Mouse (Mus musculus) hindbrain, postnatal 0 days (tissue): ENCODE measurements around the gene Gsk3a. TPM values are rescaled to one million over a fixed set of nuclear protein-coding genes. Genes with fewer than 3 reads are reported as not detected.
"Not testable (repeated sequence)": the region's sequence is repeated elsewhere in the genome, so short reads cannot be mapped to it uniquely, and the experiment has no call there.

Experiments
- ATAC-seq: fragments of 200-750 bp; cut with Nextera tagmentation; 2 replicates; pipeline ENCODE4 v1.8.0; 2017; ENCODE audit warnings: mild to moderate bottlenecking, moderate TSS enrichment, moderate library complexity
- DNase-seq: peaks from one replicate; pipeline ENCODE4 v3.0.0-alpha.2; 2015; ENCODE audit warnings: low spot score
- H3K27ac ChIP-seq: fragments of 300-500 bp; sonication (generic); 2 replicates; pipeline ENCODE4 v1.5.1; 2014; ENCODE audit warnings: mild to moderate bottlenecking
- H3K27me3 ChIP-seq: fragments of 300-500 bp; sonication (generic); 2 replicates; pipeline ENCODE4 v1.6.1; 2014; ENCODE audit warnings: low read length, mixed read lengths; ENCODE audit not compliant: insufficient read depth
- H3K36me3 ChIP-seq: fragments of 300-500 bp; sonication (generic); 2 replicates; pipeline ENCODE4 v1.6.1; 2014; ENCODE audit warnings: low read length, mixed read lengths; ENCODE audit not compliant: insufficient read depth
- H3K4me1 ChIP-seq: fragments of 300-500 bp; sonication (generic); 2 replicates; pipeline ENCODE4 v1.6.1; 2014; ENCODE audit warnings: antibody characterized with exemption, low read length, mixed read lengths; ENCODE audit not compliant: insufficient read depth
- H3K4me2 ChIP-seq: fragments of 300-500 bp; sonication (generic); 2 replicates; pipeline ENCODE4 v1.6.1; 2014; ENCODE audit warnings: low read depth, mild to moderate bottlenecking, low read length, moderate library complexity, mixed read lengths
- H3K4me3 ChIP-seq: fragments of 300-500 bp; sonication (generic); 2 replicates; pipeline ENCODE4 v1.5.1; 2014; ENCODE audit warnings: low read length
- H3K9ac ChIP-seq: fragments of 300-500 bp; sonication (generic); replicated peaks from 2 replicates; pipeline ENCODE4 v1.6.1; 2014; ENCODE audit warnings: mild to moderate bottlenecking, low read length, moderate library complexity, mixed read lengths
- H3K9me3 ChIP-seq: fragments of 300-500 bp; sonication (generic); 2 replicates; pipeline ENCODE4 v1.6.1; 2016; ENCODE audit warnings: low read length, mixed read lengths
- CTCF ChIP-seq: IDR thresholded peaks from 2 replicates; pipeline ENCODE4 v1.5.1; 2016; ENCODE audit warnings: antibody characterized with exemption, control low read depth, low read depth
- WGBS: fragments of 180-500 bp; shearing (Covaris S2); extraction: QIAGEN DNeasy Blood & Tissue Kit; methylation state at CpG from one replicate; pipeline ENCODE4 v1.1.7; 2014; 5-methylcytosine and 5-hydroxymethylcytosine counted together
- polyA plus RNA-seq: library from polyadenylated mRNA; unstranded; fragments of >200 nt; fragmentation: Nextera tagmentation; extraction: Ambion mirVana; gene quantifications from 2 replicates; pipeline ENCODE4 v1.2.1, GENCODE M21; 2015
- total RNA-seq: library from RNA; depleted of rRNA; stranded (reverse); fragments of >200 nt; gene quantifications from 2 replicates; pipeline ENCODE4 v1.2.3, GENCODE M21; 2014

Gsk3a gene
- total and polyA plus RNA-seq, 2 experiments from 2014 or later: 19.8 to 151 TPM

DNA sequence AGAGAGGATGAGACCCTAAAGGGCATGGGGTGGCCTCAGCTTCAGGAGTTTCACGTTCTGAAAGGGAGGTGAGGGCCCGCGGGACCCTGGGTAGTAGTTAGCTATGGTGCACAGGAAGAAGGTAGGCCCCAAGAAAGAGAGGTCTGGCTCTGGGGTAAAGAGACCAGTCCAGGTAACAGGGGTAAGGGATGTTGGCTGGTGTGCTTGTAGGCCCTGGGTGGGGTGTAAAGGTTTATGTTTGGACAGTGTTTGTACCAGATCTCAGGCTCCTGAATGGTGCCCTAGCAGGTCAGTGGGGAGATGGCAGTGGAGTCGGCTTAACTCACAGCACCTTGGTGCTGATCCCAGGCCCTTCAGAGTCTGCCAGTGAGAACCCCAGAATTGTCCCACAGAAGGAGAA, 31.4 kb upstream of the Gsk3a start:
- TF ChIP-seq CTCF: no peak
- Histone ChIP-seq H3K9me3 (no peaks in the 10 kb centered on the region), H3K4me3 (peak overlapping the region; percentile 78), H3K9ac (peak overlapping the region; percentile 81), H3K27me3 (no peaks in the 10 kb centered on the region), H3K4me2 (peak overlapping the region; percentile 91), H3K4me1 (peaks cover 14% of the 10 kb centered on the region), H3K27ac (peak overlapping the region; percentile 91; the same call in 1 of the 2 replicates), H3K36me3 (peaks cover 21% of the 10 kb centered on the region; the same call in 1 of the 2 replicates)
- DNase-seq (no peak), ATAC-seq (no peak)
- 36% methylated on average over 4 of the region's 4 CpGs for WGBS

DNA sequence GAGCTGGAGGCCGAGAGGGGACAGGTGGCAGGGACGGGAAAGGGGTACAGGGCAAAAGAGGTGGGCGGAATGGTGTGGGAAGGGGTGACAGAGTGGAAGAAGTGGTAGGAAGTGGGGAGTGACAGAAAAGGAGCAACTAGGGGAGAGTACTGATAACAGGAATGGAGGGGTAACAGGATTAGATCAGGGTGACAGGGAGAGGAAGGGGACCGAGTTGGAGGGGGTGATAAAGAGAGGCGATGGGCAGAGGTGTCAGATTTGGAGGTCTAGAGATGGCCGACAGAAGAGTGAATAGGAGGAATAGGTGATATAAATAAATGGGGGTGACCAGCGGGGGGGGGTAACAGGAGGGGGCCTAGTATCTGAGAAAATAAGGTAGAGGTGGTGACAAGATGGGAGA, 30.9 kb upstream of the Gsk3a start:
- no peak for DNase-seq
- peaks cover 21% of the 10 kb centered on the region; the same call in 1 of the 2 replicates for H3K36me3 ChIP-seq
- H3K4me2 ChIP-seq: peak overlapping the region; percentile 91
- H3K27ac ChIP-seq: peak overlapping the region; percentile 91
- no peaks in the 10 kb centered on the region for H3K9me3 ChIP-seq
- no peak for ATAC-seq
- peak overlapping the region; percentile 81 for H3K9ac ChIP-seq
- H3K4me3 ChIP-seq: peak overlapping the region; percentile 78
- TF ChIP-seq CTCF: no peak
- H3K4me1 ChIP-seq: peaks cover 14% of the 10 kb centered on the region
- WGBS: 6% methylated on average over 7 of the region's 7 CpGs
- H3K27me3 ChIP-seq: no peaks in the 10 kb centered on the region

DNA sequence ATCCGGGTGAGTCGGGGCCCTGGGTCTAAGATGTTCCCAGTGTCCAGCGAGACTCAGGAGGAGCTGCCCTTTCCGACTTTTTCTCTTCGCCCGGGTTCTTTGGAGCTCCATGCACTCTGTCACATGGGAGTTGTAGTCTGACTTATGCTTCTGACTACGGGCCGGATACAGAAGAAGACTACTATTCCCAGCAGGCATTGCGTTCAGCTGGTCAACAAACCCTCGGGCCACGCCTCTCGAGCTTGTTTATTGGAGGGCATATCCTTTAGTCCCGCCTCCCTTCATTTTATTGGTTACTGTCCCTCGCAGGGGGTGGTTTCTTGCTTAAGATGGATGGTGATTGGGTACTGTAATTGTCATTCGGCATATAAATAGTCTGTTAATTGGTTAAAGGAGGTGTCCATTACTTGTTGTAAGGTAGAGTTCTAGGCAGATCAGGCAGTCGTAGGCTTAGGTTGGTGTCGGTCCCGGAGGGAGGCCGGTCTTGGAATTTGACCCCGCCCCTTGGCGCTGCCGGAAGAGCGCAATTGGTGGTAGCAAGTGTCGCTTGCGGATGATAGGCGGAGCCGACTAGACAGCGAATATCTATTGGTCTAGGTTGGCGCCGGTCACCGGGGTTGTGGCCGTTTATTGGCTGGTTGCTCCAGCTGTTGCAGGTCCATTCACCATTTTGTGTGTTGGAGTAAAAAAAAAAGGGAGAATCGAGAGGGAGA, 30.3 kb upstream of the Gsk3a start:
- Histone ChIP-seq H3K27ac (peak overlapping the region; percentile 97), H3K9me3 (no peaks in the 10 kb centered on the region), H3K36me3 (peaks cover 18% of the 10 kb centered on the region; the same call in 1 of the 2 replicates), H3K4me3 (peak overlapping the region; percentile 78), H3K27me3 (no peaks in the 10 kb centered on the region), H3K4me2 (peak overlapping the region; percentile 91), H3K4me1 (peaks cover 14% of the 10 kb centered on the region), H3K9ac (peak overlapping the region; percentile 81)
- DNase-seq (peak; percentile 100), ATAC-seq (peak; percentile 97)
- TF ChIP-seq CTCF: no peak
- WGBS: under 1% methylated on average over 33 of the region's 33 CpGs

DNA sequence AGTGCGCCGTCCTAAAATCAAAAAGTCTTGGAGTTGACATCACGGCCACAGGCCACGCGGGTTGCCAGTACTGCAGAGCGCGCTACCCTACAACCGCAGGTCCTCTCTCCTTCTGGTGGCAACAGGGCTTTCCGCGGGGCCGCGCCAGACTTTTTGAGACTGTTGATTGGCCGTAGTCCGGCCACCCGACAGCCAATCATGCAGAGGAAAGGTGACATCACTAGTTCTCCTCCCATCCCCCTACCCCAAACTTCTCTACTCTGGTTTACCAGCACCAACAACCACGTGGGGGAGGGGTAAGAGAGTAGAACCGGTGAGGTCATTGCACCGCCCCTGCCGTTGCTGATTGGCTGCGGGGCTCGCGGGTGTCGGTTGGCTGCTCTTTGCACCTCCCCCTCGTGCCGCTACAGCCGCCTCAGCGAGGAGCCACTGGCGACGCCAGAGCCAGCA, 29.7 kb upstream of the Gsk3a start, which contains the start of gene Cic:
Cic (plus strand) TSS at position 404 of the 450 bp plus-strand sequence.
- peak; percentile 100 for DNase-seq
- Histone ChIP-seq H3K4me2 (peak within 1 kb of the TSS; percentile 91), H3K9me3 (no peaks in the 10 kb centered on the region), H3K9ac (peak within 1 kb of the TSS; percentile 81), H3K4me1 (peaks cover 14% of the 10 kb centered on the region), H3K27me3 (no peaks in the 10 kb centered on the region), H3K27ac (peak within 1 kb of the TSS; percentile 97), H3K36me3 (peaks cover 13% of the 10 kb centered on the region; the same call in 1 of the 2 replicates), H3K4me3 (peak within 1 kb of the TSS; percentile 78)
- peak; percentile 89 for ATAC-seq
- TF ChIP-seq CTCF: no peak; the same call in 1 of the 2 replicates
- WGBS: under 1% methylated on average over 29 of the region's 29 CpGs

DNA sequence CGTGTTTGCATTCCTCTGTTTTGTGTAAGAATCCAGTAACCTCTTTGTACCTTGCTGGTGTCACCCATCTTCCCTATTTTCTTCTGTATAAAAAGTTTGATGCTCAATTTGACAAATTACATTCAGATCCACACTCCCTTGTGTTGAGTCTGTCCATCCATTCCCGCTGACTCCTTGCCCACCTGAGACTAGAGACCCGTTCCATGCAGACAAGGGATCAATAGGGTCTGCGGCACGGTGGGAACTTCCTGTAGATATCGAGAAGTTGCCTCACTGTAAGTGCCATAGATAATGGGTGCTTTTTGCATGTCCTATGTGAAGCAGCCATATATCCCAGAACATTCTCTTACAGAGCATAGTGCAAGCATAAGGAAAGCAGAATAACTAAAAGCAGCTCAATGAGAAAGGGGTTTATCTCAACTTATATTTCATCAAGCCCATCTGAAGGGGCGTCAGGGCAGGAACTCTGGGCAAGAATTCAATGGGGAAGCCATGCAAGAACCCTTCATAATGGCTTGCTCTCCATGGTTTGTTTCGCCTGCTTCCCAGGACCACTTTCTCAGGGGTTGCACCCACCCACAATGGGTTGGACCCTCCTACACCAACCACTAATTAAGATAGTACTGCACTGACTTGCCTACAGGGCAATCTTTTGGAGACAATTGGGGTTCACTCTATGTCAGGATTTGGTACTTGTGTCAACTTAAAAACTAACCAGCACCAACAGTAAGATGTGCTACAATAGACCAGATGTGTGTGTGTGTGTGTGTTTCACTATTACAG, 28.7 kb upstream of the Gsk3a start:
- Histone ChIP-seq H3K36me3 (peaks cover 3% of the 10 kb centered on the region; the same call in 1 of the 2 replicates), H3K27ac (no peak overlapping the region), H3K9ac (no peak overlapping the region), H3K9me3 (no peaks in the 10 kb centered on the region), H3K27me3 (no peaks in the 10 kb centered on the region), H3K4me3 (peak overlapping the region; percentile 78; the same call in 1 of the 2 replicates), H3K4me1 (peaks cover 14% of the 10 kb centered on the region), H3K4me2 (peak overlapping the region; percentile 55)
- 89% methylated on average over 8 of the region's 8 CpGs for WGBS
- no peak for TF ChIP-seq CTCF
- DNase-seq (no peak), ATAC-seq (no peak)

DNA sequence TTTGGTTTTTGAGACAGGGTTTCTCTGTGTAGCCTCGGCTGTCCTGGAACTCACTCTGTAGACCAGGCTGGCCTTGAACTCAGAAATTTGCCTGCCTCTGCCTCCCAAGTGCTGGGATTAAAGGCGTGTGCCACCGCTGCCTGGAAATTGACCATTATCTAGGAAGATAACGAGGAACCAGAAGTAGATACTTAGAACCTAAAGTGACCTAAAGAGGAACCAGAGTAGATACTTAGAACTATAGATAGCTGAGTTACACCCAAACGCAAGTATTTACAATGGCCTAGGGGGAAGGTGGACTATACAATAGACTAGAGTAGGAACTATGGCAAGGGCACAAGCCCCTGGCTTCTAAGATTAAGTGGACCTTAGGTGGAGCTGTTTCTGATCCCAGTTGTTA, 28.1 kb upstream of the Gsk3a start:
- not testable (repeated sequence) for H3K27me3 ChIP-seq, H3K27ac ChIP-seq, H3K4me3 ChIP-seq, H3K9ac ChIP-seq, H3K4me2 ChIP-seq, ATAC-seq, H3K9me3 ChIP-seq, H3K36me3 ChIP-seq, DNase-seq
- peaks cover 14% of the 10 kb centered on the region for H3K4me1 ChIP-seq
- 94% methylated on average over 5 of the region's 5 CpGs for WGBS
